Mouse (Mus musculus) right cerebral cortex, postnatal 25 days (tissue): ENCODE results near the gene Ipcef1.
"Not testable (repeated sequence)": the region's sequence is repeated elsewhere in the genome, so short reads cannot be mapped to it uniquely, and the experiment has no call there.

Experiments used
- DNase-seq: peaks from one replicate; pipeline ENCODE4 v3.0.0; 2022

The Ipcef1 gene

DNA sequence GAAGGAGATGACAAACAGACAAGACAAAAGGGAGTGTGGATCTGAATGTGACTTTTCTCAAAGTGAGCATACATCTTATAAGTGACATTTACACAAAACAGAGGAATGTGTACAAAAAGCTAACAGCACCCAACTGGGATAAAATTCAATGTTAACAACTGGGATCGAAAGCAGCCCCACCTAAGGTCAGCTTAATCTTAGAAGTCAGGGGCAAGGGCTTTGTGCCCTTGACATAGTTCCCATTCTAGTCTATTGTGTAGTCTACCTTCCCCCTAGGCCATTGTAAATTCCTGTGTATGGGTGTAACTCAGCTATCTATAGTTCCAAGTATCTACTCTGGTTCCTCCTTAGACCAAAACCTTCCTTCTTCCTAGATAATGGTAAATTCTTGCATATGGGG is 170.2 kb downstream of the Ipcef1 start:
- DNase-seq, result not testable (repeated sequence)

DNA sequence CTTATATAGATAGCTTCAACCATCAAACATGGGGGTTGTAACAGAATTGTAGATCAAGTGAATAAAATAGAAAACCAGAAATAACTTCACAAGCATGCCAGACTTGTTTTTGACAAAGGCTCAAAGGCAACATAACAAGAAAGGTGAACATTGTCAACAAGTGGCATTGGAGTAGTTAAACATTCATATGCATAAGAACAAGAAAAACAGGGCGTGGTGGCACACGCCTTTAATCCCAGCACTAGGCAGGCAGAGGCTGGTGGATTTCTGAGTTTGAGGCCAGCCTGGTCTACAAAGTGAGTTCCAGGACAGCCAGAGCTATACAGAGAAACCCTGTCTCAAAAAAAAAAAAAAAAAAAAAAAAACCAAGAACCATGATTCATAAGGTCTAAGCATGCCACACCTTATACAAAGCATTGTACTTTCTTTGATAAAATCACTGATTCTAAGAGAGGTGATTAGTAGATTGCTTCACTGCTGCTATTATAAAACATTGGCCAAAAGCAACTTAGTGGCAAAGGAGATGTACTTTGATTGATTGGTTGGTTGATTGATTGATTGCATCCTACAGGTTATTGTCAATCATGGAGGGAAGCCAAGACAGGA is 173.9 kb downstream of the Ipcef1 start:
- DNase-seq, result no peak

DNA sequence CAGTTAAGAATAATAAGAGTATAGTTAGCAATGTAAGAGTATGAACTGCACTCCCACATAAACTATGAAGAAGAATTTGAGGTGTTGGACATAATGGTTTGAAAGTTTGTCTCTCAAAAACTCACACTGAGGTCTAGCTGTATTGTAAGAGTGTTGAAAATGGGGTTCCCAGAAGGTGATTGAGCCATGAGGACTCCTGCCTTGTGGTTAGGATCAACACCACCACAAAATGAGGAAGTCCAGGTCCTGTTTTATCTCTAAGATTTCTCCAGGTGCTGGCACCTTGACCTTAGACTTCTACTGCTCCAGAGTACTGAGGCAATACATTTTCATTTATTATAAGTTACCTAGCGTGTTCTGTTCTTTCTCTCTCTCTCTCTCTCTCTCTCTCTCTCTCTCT is 178.4 kb downstream of the Ipcef1 start:
- DNase-seq, result no peak

DNA sequence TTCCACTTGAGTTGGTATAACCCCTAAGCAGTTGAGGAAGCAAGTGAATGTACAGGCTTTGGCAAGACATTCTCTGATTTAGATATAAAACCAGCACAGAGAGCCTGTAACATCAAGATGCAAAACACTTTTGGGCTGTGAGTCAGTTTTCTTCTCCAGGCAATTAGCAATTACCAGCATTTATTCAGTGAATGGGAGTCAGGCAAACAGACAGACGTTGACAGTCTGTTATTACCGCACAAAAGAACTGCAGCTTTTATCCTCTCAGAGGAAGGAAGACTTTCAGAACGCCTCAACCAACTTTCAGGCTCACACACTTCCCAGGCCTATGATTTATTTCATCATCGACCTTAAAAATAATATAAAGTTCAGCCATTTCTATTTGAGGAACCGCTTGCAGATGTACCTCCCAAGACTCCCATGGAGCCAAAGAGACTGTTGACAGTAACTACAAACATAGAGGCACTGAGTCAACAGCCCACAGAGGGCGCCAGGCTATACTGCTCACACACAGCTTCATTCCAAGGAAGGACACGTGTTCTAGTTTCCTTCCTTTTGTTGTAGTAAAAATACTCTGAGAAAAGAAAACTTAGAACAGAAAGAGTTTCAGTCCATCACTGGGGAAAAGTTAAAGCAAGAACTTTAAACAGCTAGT is 180.7 kb downstream of the Ipcef1 start:
- DNase-seq, result no peak

DNA sequence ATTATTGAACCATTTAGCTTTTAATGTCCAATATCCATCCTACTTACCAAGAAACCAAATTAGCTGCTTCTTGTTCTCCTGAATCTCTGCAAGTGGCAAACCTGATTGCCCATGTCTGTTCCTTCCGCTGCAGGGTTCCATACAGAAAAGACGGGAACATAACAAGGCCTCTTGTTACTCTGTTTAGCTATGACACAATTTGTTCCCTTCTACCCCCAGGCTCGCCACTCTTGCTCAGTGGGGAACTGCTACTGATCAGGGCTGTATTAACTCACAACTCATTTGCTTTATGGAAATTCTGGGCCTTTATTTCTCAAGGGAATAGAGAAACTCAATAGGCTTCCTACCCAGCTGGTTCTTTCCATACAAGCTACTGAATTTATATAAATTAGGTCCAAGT is 196.5 kb downstream of the Ipcef1 start:
- DNase-seq, result no peak

DNA sequence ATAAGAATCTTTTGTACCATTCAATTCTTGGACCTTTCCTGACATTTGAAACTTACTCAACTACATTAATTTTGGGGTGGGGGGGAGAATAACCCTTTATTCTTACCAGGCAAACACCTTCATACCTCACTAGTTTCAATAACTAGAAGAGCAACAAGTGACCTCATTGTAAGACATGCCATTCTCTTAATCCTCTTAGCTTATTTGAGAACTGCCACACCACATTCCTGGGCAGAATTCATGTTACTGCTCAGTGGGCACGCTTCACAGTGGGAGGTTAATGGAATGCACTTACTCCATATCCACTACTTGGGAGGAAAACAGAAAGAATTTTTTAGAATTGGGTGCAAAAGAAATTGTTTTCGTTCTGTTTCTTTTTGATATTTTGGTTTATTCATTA is 203.4 kb downstream of the Ipcef1 start:
- DNase-seq, result no peak

DNA sequence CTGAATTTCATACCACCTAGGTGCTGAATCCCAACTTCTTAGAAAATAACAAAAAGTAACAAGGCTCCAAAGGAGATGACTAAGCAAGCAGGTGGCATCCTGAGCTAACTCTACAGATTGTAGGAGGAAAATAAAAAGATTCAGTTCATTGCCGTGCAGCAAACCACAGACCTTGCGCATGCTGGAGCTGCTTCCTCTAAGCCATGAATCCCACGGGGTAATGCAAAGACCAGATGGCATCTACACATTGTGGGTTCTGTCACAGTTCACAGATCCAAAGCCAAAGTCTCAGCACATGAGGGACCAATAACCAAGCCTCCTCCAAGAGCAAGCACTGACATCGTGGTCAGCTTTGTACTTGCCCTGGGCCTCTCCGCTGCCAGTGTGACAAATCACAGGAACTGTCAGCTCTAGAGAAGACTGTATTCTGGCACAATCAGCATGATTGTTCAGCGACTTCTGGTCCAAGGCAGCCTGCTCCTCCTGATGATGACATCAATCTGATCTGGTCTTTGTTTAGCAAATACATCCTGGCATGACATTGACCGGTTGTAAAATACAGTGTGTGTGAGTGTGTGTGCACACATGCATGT is 204.0 kb downstream of the Ipcef1 start:
- DNase-seq, result peak; percentile 17

DNA sequence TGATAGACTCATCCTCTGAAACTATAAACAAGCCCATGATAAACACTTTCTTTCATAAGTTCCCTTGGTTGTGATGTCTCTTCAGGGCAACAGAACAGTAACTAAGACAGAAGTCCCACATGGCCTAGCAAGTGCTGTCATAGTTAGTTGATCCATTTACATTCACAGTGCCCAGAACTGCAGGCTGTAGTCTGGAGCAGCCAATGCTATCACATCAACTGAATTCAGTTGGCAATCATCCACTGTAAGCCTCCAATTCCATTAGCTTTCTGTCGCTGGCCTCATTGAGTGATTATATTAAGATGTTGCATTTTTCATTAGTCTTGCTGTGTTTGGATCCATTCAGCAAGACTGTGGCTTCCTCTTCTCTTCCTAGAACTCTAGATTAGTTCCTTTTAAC is 206.0 kb downstream of the Ipcef1 start:
- DNase-seq, result no peak

DNA sequence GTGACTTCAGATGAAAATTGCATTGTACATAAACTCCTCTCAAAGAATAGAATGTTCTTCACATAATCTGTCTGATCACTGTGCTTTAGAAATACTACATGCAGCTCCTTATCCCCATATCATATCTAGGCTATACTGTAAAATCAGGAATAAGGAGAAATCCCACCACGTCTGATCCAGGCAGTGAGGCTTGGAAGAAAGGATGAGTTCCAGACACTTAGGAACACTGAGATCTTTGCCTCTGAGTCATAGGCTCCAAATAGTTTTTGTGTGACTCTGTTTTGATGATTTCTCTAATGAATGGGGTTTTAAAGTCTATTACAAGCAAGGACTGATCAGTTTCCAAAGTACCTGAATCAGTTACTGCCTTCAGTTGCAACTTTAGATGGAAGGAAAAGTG is 210.1 kb downstream of the Ipcef1 start:
- no peak for DNase-seq
